Mouse (Mus musculus): ENCODE results near the gene Foxn1. TPM values are rescaled to one million over a fixed set of nuclear protein-coding genes. Genes with fewer than 3 reads are reported as not detected.

Foxn1 gene
- polyA plus RNA-seq, 1 experiment: not detected

- Histone ChIP-seq H3K4me3 (ENCODE audit: insufficient read depth, low read length) (no peak overlapping the region), H3K4me1 (ENCODE audit: control insufficient read depth, insufficient read depth, low read length) (peaks cover 9% of the 10 kb centered on the region), H3K27ac (ENCODE audit: insufficient read depth, low read depth, low read length) (no peak overlapping the region)
- no peak for TF ChIP-seq CTCF (IDR thresholded peaks at IDR 0.05; ENCODE audit: low read depth, low read length)
- no peak for TF ChIP-seq POLR2A (IDR thresholded peaks at IDR 0.05; ENCODE audit: borderline replicate concordance, low read depth, low read length)
Measured at GRCm38 (mm10) chr11:78363309-78364007, 22.9 kb downstream of the Foxn1 start.

GRCm38 (mm10) chr11:78360789-78361131 lies 25.6 kb downstream of the Foxn1 start:
- TF ChIP-seq POLR2A (IDR thresholded peaks at IDR 0.05; ENCODE audit: borderline replicate concordance, low read depth, low read length): no peak
- TF ChIP-seq CTCF (IDR thresholded peaks at IDR 0.05; ENCODE audit: low read depth, low read length): no peak
- Histone ChIP-seq H3K27ac (ENCODE audit: insufficient read depth, low read depth, low read length) (no peak overlapping the region), H3K4me3 (ENCODE audit: insufficient read depth, low read length) (no peak overlapping the region), H3K4me1 (ENCODE audit: control insufficient read depth, insufficient read depth, low read length) (peaks cover 9% of the 10 kb centered on the region)

GRCm38 (mm10) chr11:78360125-78360788 lies 26.1 kb downstream of the Foxn1 start:
- peak; percentile 76; the same call in 1 of the 2 replicates for TF ChIP-seq CTCF (IDR thresholded peaks at IDR 0.05; ENCODE audit: low read depth, low read length)
- TF ChIP-seq POLR2A (IDR thresholded peaks at IDR 0.05; ENCODE audit: borderline replicate concordance, low read depth, low read length): no peak

GRCm38 (mm10) chr11:78358330-78359007 lies 27.9 kb downstream of the Foxn1 start:
- H3K27ac ChIP-seq (ENCODE audit: insufficient read depth, low read depth, low read length): no peak overlapping the region
- H3K4me3 ChIP-seq (ENCODE audit: insufficient read depth, low read length): no peak overlapping the region
- peaks cover 8% of the 10 kb centered on the region for H3K4me1 ChIP-seq (ENCODE audit: control insufficient read depth, insufficient read depth, low read length)
- TF ChIP-seq POLR2A (IDR thresholded peaks at IDR 0.05; ENCODE audit: borderline replicate concordance, low read depth, low read length) (no peak), CTCF (IDR thresholded peaks at IDR 0.05; ENCODE audit: low read depth, low read length) (peak; percentile 98)

More at GRCm38 (mm10) chr11:78360125-78360788, 26.1 kb downstream of the Foxn1 start:
- H3K4me1 ChIP-seq (ENCODE audit: control insufficient read depth, insufficient read depth, low read length): peaks cover 9% of the 10 kb centered on the region
- no peak overlapping the region for H3K27ac ChIP-seq (ENCODE audit: insufficient read depth, low read depth, low read length)
- peak overlapping the region; percentile 40 for H3K4me3 ChIP-seq (ENCODE audit: insufficient read depth, low read length)

GRCm38 (mm10) chr11:78355471-78356238 lies 30.7 kb downstream of the Foxn1 start:
- H3K27ac ChIP-seq (ENCODE audit: insufficient read depth, low read depth, low read length): no peak overlapping the region
- TF ChIP-seq CTCF (IDR thresholded peaks at IDR 0.05; ENCODE audit: low read depth, low read length) (peak; percentile 95), POLR2A (IDR thresholded peaks at IDR 0.05; ENCODE audit: borderline replicate concordance, low read depth, low read length) (no peak)

GRCm38 (mm10) chr11:78354905-78355304 lies 31.5 kb downstream of the Foxn1 start:
- TF ChIP-seq POLR2A (IDR thresholded peaks at IDR 0.05; ENCODE audit: borderline replicate concordance, low read depth, low read length) (no peak), CTCF (IDR thresholded peaks at IDR 0.05; ENCODE audit: low read depth, low read length) (no peak)
- Histone ChIP-seq H3K4me3 (ENCODE audit: insufficient read depth, low read length) (no peak overlapping the region), H3K4me1 (ENCODE audit: control insufficient read depth, insufficient read depth, low read length) (peaks cover 25% of the 10 kb centered on the region), H3K27ac (ENCODE audit: insufficient read depth, low read depth, low read length) (no peak overlapping the region)

More at GRCm38 (mm10) chr11:78355471-78356238, 30.7 kb downstream of the Foxn1 start:
- Histone ChIP-seq H3K4me3 (ENCODE audit: insufficient read depth, low read length) (no peak overlapping the region), H3K4me1 (ENCODE audit: control insufficient read depth, insufficient read depth, low read length) (peaks cover 20% of the 10 kb centered on the region)

GRCm38 (mm10) chr11:78353081-78353480 lies 33.3 kb downstream of the Foxn1 start:
- Histone ChIP-seq H3K27ac (ENCODE audit: insufficient read depth, low read depth, low read length) (no peak overlapping the region), H3K4me1 (ENCODE audit: control insufficient read depth, insufficient read depth, low read length) (peaks cover 35% of the 10 kb centered on the region)
- no peak for TF ChIP-seq POLR2A (IDR thresholded peaks at IDR 0.05; ENCODE audit: borderline replicate concordance, low read depth, low read length)
- no peak for TF ChIP-seq CTCF (IDR thresholded peaks at IDR 0.05; ENCODE audit: low read depth, low read length)

GRCm38 (mm10) chr11:78349441-78350358 lies 36.7 kb downstream of the Foxn1 start:
- TF ChIP-seq POLR2A (IDR thresholded peaks at IDR 0.05; ENCODE audit: borderline replicate concordance, low read depth, low read length) (no peak), CTCF (IDR thresholded peaks at IDR 0.05; ENCODE audit: low read depth, low read length) (no peak)
- H3K4me1 ChIP-seq (ENCODE audit: control insufficient read depth, insufficient read depth, low read length): peaks cover 60% of the 10 kb centered on the region

More at GRCm38 (mm10) chr11:78353081-78353480, 33.3 kb downstream of the Foxn1 start:
- H3K4me3 ChIP-seq (ENCODE audit: insufficient read depth, low read length): no peak overlapping the region

More at GRCm38 (mm10) chr11:78349441-78350358, 36.7 kb downstream of the Foxn1 start:
- Histone ChIP-seq H3K4me3 (ENCODE audit: insufficient read depth, low read length) (no peak overlapping the region), H3K27ac (ENCODE audit: insufficient read depth, low read depth, low read length) (peak overlapping the region; percentile 51; the same call in 1 of the 2 replicates)
